Mouse (Mus musculus) myocyte (in vitro differentiated cells): ENCODE data around the gene Phb.

Experiments used
- E2F4 ChIP-seq: IDR thresholded peaks from one replicate; pipeline ENCODE4 v1.6.1; 2011; ENCODE audit warnings: mild to moderate bottlenecking, control low read depth, moderate library complexity; ENCODE audit not compliant: insufficient read depth
- MAX ChIP-seq: IDR thresholded peaks from one replicate; pipeline ENCODE4 v1.6.1; 2011; ENCODE audit warnings: low read depth, mild to moderate bottlenecking, control low read depth
- MYOD1 ChIP-seq, 3 experiments: IDR thresholded peaks; one replicate each; pipeline ENCODE4 v1.6.1; 2011; ENCODE audit warnings: control low read depth in 2 of 3, low read depth in 2 of 3, mild to moderate bottlenecking in 2 of 3, moderate library complexity in 1 of 3; ENCODE audit not compliant: insufficient read length in 2 of 3, control insufficient read depth in 1 of 3
- POLR2A ChIP-seq: IDR thresholded peaks from one replicate; pipeline ENCODE4 v1.6.1; 2011; ENCODE audit warnings: low read depth, mild to moderate bottlenecking, control low read depth, moderate library complexity; ENCODE audit not compliant: insufficient read length
- POLR2AphosphoS2 ChIP-seq: IDR thresholded peaks from one replicate; pipeline ENCODE4 v1.6.1; 2011; ENCODE audit warnings: low read depth, control low read depth; ENCODE audit not compliant: insufficient read length

DNA sequence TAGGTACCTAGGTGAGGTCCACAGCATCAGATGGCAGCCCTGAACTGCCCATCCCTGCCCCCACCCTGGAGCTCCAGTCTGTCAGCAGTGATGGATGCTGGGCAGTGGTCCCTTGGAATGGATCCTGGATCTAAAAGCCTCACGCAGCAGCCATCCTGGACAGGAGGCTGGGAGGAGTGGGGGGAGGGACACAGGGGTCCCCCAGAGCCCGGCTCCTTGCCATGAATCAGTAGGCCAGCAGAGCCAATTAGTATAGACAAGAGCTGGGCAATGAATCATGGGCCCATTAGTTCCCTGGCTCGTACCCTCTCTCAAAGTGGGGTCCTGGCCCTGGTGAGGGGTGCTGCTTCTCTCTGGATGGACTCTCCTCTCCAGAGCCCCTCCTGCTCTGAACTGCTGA lies 47.7 kb upstream of the Phb start:
- TF ChIP-seq POLR2A: no peak
- no peak for TF ChIP-seq MAX
- no peak for TF ChIP-seq MYOD1 (IDR thresholded peaks at IDR 0.05; ENCODE audit: control insufficient read depth in 1 of 3, insufficient read length in 2 of 3, low read depth in 2 of 3)
- no peak for TF ChIP-seq E2F4
- TF ChIP-seq POLR2AphosphoS2: no peak
